Mouse (Mus musculus): ENCODE data around the gene Cep131. TPM values are rescaled to one million over a fixed set of nuclear protein-coding genes. Genes with fewer than 3 reads are reported as not detected.

Cep131 gene
- polyA plus RNA-seq, 1 experiment from 2014 or later, result 31.9 TPM

GRCm38 (mm10) chr11:120107796-120108195 is 21.2 kb upstream of the Cep131 start:
- no peak for ATAC-seq (ENCODE audit: low FRiP score, low TSS enrichment)
- Histone ChIP-seq H3K9me3 (ENCODE audit: control insufficient read depth, low read length) (no peaks in the 10 kb centered on the region), H3K36me3 (ENCODE audit: control insufficient read depth, insufficient read depth, low read length) (peaks cover 53% of the 10 kb centered on the region), H3K4me1 (ENCODE audit: control insufficient read depth, insufficient read depth, low read length) (no peaks in the 10 kb centered on the region), H3K27ac (replicated peaks; ENCODE audit: low read depth, low read length) (no peak overlapping the region), H3K27me3 (ENCODE audit: control insufficient read depth, insufficient read depth, low read length) (no peaks in the 10 kb centered on the region), H3K4me3 (replicated peaks; ENCODE audit: low read depth, low read length) (no peak overlapping the region), H3K9ac (replicated peaks; ENCODE audit: low read length) (no peak overlapping the region), H3K4me2 (ENCODE audit: low read length) (no peak overlapping the region)
- 84% methylated on average over 9 of the region's 9 CpGs for WGBS
- no peak for DNase-seq

DNA sequence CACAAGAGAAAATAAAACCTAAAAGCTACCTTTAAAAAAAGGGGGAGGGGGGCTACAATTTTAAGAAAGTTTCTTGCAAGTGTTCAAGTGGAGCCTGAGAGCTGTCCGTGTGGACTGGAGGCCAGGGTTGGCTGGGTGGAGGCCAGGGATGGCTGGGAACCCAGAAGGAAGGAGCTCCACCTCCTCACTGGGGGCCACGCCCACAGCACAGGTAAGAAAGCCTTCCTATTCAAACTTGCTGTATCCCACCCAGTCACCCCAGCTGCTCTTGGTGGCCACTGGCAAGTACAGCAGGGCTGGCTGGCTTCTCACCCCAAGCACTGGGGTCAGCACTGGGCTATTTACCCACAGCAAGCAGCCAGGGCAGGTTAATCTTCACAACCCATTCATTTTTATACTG is 20.4 kb upstream of the Cep131 start:
- Histone ChIP-seq H3K4me1 (ENCODE audit: control insufficient read depth, insufficient read depth, low read length) (no peaks in the 10 kb centered on the region), H3K4me2 (ENCODE audit: low read length) (no peak overlapping the region), H3K4me3 (replicated peaks; ENCODE audit: low read depth, low read length) (no peak overlapping the region), H3K9ac (replicated peaks; ENCODE audit: low read length) (no peak overlapping the region), H3K36me3 (ENCODE audit: control insufficient read depth, insufficient read depth, low read length) (peaks cover 53% of the 10 kb centered on the region), H3K27me3 (ENCODE audit: control insufficient read depth, insufficient read depth, low read length) (no peaks in the 10 kb centered on the region), H3K9me3 (ENCODE audit: control insufficient read depth, low read length) (no peaks in the 10 kb centered on the region), H3K27ac (replicated peaks; ENCODE audit: low read depth, low read length) (no peak overlapping the region)
- DNase-seq (no peak), ATAC-seq (ENCODE audit: low FRiP score, low TSS enrichment) (no peak)
- WGBS, result 68% methylated on average over 2 of the region's 2 CpGs

DNA sequence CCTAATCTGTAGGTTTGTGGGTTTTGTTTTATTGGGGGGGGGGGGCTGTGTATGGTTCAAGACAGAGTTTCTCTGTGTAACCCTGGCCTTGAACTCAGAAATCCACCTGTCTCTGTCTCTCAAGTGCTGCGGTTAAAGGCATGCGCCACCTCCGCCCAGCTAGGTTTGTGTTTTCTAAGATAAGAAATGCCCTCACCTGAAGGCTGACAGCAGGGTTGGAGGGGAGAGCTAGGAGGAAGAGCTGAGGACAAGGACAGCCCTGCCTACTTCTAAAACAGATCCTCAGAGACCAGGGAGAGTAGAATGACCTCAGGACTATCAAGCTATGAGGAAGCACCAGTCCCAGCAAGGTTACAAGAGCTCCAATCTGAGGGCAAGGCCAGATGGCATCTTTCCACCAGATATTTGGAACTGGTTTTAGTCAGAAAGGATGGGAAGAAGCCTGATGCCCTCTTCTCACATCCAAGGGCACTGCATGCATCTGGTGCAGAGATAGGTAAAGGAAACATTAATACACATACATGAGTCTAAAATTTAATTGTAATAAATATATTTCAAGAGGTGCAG is 16.9 kb upstream of the Cep131 start:
- H3K27me3 ChIP-seq (ENCODE audit: control insufficient read depth, insufficient read depth, low read length), result no peaks in the 10 kb centered on the region
- DNase-seq (no peak), ATAC-seq (ENCODE audit: low FRiP score, low TSS enrichment) (no peak)
- H3K36me3 ChIP-seq (ENCODE audit: control insufficient read depth, insufficient read depth, low read length), result peaks cover 42% of the 10 kb centered on the region
- H3K9ac ChIP-seq (replicated peaks; ENCODE audit: low read length), result no peak overlapping the region
- no peak overlapping the region for H3K4me3 ChIP-seq (replicated peaks; ENCODE audit: low read depth, low read length)
- WGBS, result 96% methylated on average over 3 of the region's 3 CpGs
- no peaks in the 10 kb centered on the region for H3K9me3 ChIP-seq (ENCODE audit: control insufficient read depth, low read length)
- H3K27ac ChIP-seq (replicated peaks; ENCODE audit: low read depth, low read length), result no peak overlapping the region
- no peak overlapping the region for H3K4me2 ChIP-seq (ENCODE audit: low read length)
- H3K4me1 ChIP-seq (ENCODE audit: control insufficient read depth, insufficient read depth, low read length), result 0 out of 2 replicates have a peak, but pooled peaks cover 4% of the 10 kb centered on the region

- no peak overlapping the region for H3K4me2 ChIP-seq (ENCODE audit: low read length)
- no peaks in the 10 kb centered on the region for H3K27me3 ChIP-seq (ENCODE audit: control insufficient read depth, insufficient read depth, low read length)
- WGBS, result 0% methylated on average over 3 of the region's 3 CpGs
- no peak overlapping the region for H3K4me3 ChIP-seq (replicated peaks; ENCODE audit: low read depth, low read length)
- peaks cover 11% of the 10 kb centered on the region for H3K4me1 ChIP-seq (ENCODE audit: control insufficient read depth, insufficient read depth, low read length)
- no peak overlapping the region for H3K9ac ChIP-seq (replicated peaks; ENCODE audit: low read length)
- DNase-seq (peak; percentile 88), ATAC-seq (ENCODE audit: low FRiP score, low TSS enrichment) (no peak)
- H3K27ac ChIP-seq (replicated peaks; ENCODE audit: low read depth, low read length), result 0 out of 2 replicates have a peak overlapping the region, but pooled peaks have one; percentile 3
- peaks cover 36% of the 10 kb centered on the region for H3K36me3 ChIP-seq (ENCODE audit: control insufficient read depth, insufficient read depth, low read length)
- H3K9me3 ChIP-seq (ENCODE audit: control insufficient read depth, low read length), result no peaks in the 10 kb centered on the region
Measured at GRCm38 (mm10) chr11:120101036-120101435, 14.4 kb upstream of the Cep131 start.

- Histone ChIP-seq H3K9me3 (ENCODE audit: control insufficient read depth, low read length) (no peaks in the 10 kb centered on the region), H3K4me2 (ENCODE audit: low read length) (peak within 1 kb of the TSS; percentile 90), H3K4me1 (ENCODE audit: control insufficient read depth, insufficient read depth, low read length) (peaks cover 11% of the 10 kb centered on the region), H3K9ac (replicated peaks; ENCODE audit: low read length) (peak within 1 kb of the TSS; percentile 80), H3K36me3 (ENCODE audit: control insufficient read depth, insufficient read depth, low read length) (peaks cover 32% of the 10 kb centered on the region), H3K4me3 (replicated peaks; ENCODE audit: low read depth, low read length) (peak within 1 kb of the TSS; percentile 84), H3K27me3 (ENCODE audit: control insufficient read depth, insufficient read depth, low read length) (no peaks in the 10 kb centered on the region), H3K27ac (replicated peaks; ENCODE audit: low read depth, low read length) (peak within 1 kb of the TSS; percentile 95)
- ATAC-seq (ENCODE audit: low FRiP score, low TSS enrichment) (peak; percentile 97), DNase-seq (peak; percentile 96)
- under 1% methylated on average over 77 of the region's 77 CpGs for WGBS
Measured at GRCm38 (mm10) chr11:120098588-120099511, 12.2 kb upstream of the Cep131 start, which contains the start of the genes Tepsin and Ndufaf8. Gene Tepsin (minus strand): TSS chr11:120098731. Gene Ndufaf8 (plus strand): TSS chr11:120098928.

GRCm38 (mm10) chr11:120092817-120093591 is 6.4 kb upstream of the Cep131 start:
- H3K4me1 ChIP-seq (ENCODE audit: control insufficient read depth, insufficient read depth, low read length), result peaks cover 7% of the 10 kb centered on the region
- no peak overlapping the region for H3K27ac ChIP-seq (replicated peaks; ENCODE audit: low read depth, low read length)
- WGBS, result 78% methylated on average over 23 of the region's 23 CpGs
- no peak overlapping the region for H3K4me3 ChIP-seq (replicated peaks; ENCODE audit: low read depth, low read length)
- no peaks in the 10 kb centered on the region for H3K9me3 ChIP-seq (ENCODE audit: control insufficient read depth, low read length)
- DNase-seq (no peak), ATAC-seq (ENCODE audit: low FRiP score, low TSS enrichment) (no peak)
- no peak overlapping the region for H3K9ac ChIP-seq (replicated peaks; ENCODE audit: low read length)
- H3K4me2 ChIP-seq (ENCODE audit: low read length), result no peak overlapping the region
- H3K27me3 ChIP-seq (ENCODE audit: control insufficient read depth, insufficient read depth, low read length), result no peaks in the 10 kb centered on the region
- peaks cover 61% of the 10 kb centered on the region for H3K36me3 ChIP-seq (ENCODE audit: control insufficient read depth, insufficient read depth, low read length)

- no peak for ATAC-seq (ENCODE audit: low FRiP score, low TSS enrichment)
- no peak for DNase-seq
- Histone ChIP-seq H3K9ac (replicated peaks; ENCODE audit: low read length) (no peak overlapping the region), H3K27me3 (ENCODE audit: control insufficient read depth, insufficient read depth, low read length) (no peaks in the 10 kb centered on the region), H3K4me3 (replicated peaks; ENCODE audit: low read depth, low read length) (no peak overlapping the region), H3K27ac (replicated peaks; ENCODE audit: low read depth, low read length) (no peak overlapping the region), H3K36me3 (ENCODE audit: control insufficient read depth, insufficient read depth, low read length) (peaks cover 56% of the 10 kb centered on the region), H3K4me2 (ENCODE audit: low read length) (no peak overlapping the region), H3K9me3 (ENCODE audit: control insufficient read depth, low read length) (no peaks in the 10 kb centered on the region), H3K4me1 (ENCODE audit: control insufficient read depth, insufficient read depth, low read length) (peaks cover 5% of the 10 kb centered on the region)
- 93% methylated on average over 4 of the region's 4 CpGs for WGBS
Measured at GRCm38 (mm10) chr11:120090661-120091060, 4.0 kb upstream of the Cep131 start.

DNA sequence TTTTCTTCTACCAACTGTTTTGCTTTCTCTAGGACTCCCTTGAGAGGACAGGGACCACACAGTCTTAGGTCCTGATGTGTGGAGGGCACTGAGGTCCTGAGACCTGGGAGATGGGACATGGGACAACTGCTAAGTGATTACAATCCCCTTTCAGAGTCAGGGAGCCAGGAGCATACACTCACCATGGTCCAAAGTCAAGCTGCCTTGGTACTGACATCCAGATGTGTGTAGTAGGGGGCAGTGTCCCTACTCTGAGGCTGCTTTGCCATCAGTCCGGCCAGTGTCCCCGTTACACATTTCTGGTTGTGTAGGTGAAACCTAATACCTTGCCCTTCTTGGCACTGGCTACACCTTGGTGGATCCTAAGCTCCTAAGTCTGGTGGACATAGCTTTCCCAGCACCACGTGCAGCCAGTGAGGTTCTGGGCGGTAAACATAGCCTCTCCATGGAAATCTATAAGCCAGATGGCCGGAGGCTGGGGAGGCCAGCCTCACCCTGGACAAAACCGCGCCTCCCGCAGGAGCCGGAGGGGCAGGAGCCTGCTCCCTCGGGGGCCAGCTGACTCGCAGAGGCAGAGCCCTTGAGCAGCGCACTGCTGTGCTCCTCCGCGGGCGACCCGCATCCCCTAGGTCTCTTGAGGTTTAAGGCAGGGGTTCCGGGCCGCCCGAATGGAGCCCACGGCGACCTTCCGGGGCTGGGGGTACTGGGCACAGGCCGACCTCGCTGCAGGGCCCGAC is 568 bp downstream of the Cep131 start:
- H3K4me3 ChIP-seq (replicated peaks; ENCODE audit: low read depth, low read length), result peak overlapping the region; percentile 99
- no peaks in the 10 kb centered on the region for H3K27me3 ChIP-seq (ENCODE audit: control insufficient read depth, insufficient read depth, low read length)
- H3K27ac ChIP-seq (replicated peaks; ENCODE audit: low read depth, low read length), result peak overlapping the region; percentile 86
- peak overlapping the region; percentile 96 for H3K9ac ChIP-seq (replicated peaks; ENCODE audit: low read length)
- under 1% methylated on average over 25 of the region's 25 CpGs for WGBS
- peak; percentile 21 for ATAC-seq (ENCODE audit: low FRiP score, low TSS enrichment)
- no peaks in the 10 kb centered on the region for H3K9me3 ChIP-seq (ENCODE audit: control insufficient read depth, low read length)
- peaks cover 13% of the 10 kb centered on the region for H3K4me1 ChIP-seq (ENCODE audit: control insufficient read depth, insufficient read depth, low read length)
- H3K4me2 ChIP-seq (ENCODE audit: low read length), result peak overlapping the region; percentile 92
- peak; percentile 62 for DNase-seq
- peaks cover 33% of the 10 kb centered on the region for H3K36me3 ChIP-seq (ENCODE audit: control insufficient read depth, insufficient read depth, low read length)
